Mouse (Mus musculus): ENCODE data around the gene Sult4a1. TPM values are rescaled to one million over a fixed set of nuclear protein-coding genes. Genes with fewer than 3 reads are reported as not detected.

Sult4a1 gene
- polyA plus RNA-seq, 1 experiment from 2014 or later = 70.3 TPM

Other genes starting within 250 kb of the Sult4a1 start
- 0.51 and 0.88 TPM in 2 replicates for gene Efcab6, start 40.4 kb downstream of the Sult4a1 start, polyA plus RNA-seq (2014; fragmentation: Nextera tagmentation; extraction: Ambion mirVana)
- gene Pnpla5, start 17.4 kb upstream of the Sult4a1 start, polyA plus RNA-seq (2014; fragmentation: Nextera tagmentation; extraction: Ambion mirVana) = not detected in 2 replicates
- 3.4 and 4.2 TPM in 2 replicates for gene Pnpla3, start 62.1 kb upstream of the Sult4a1 start, polyA plus RNA-seq (2014; fragmentation: Nextera tagmentation; extraction: Ambion mirVana)
- 56.3 and 56.7 TPM in 2 replicates for gene Samm50, start 86.5 kb upstream of the Sult4a1 start, polyA plus RNA-seq (2014; fragmentation: Nextera tagmentation; extraction: Ambion mirVana)
- 4.1 and 5.1 TPM in 2 replicates for gene Parvb, start 126.3 kb upstream of the Sult4a1 start, polyA plus RNA-seq (2014; fragmentation: Nextera tagmentation; extraction: Ambion mirVana)
- gene Parvg, start 218.3 kb upstream of the Sult4a1 start, polyA plus RNA-seq (2014; fragmentation: Nextera tagmentation; extraction: Ambion mirVana) = 0.44 and 0.55 TPM in 2 replicates